Mouse (Mus musculus) midbrain, embryonic 12.5 days (tissue): ENCODE data around the gene Slc35b2. TPM values are rescaled to one million over a fixed set of nuclear protein-coding genes. Genes with fewer than 3 reads are reported as not detected.
A peak's percentile ranks its signal among the peaks of the same experiment; 100 is the strongest.

Experiments used
- ATAC-seq: fragments of 200-750 bp; cut with Nextera tagmentation; 2 replicates; pipeline ENCODE4 v1.8.0; 2017; ENCODE audit warnings: low read depth, moderate TSS enrichment, moderate library complexity; ENCODE audit not compliant: low FRiP score
- H3K27ac ChIP-seq: fragments of 300-500 bp; sonication (generic); replicated peaks from 2 replicates; pipeline ENCODE4 v1.5.1; 2016; ENCODE audit warnings: mild to moderate bottlenecking
- H3K27me3 ChIP-seq: fragments of 300-500 bp; sonication (generic); 2 replicates; pipeline ENCODE4 v1.6.1; 2016; ENCODE audit warnings: mild to moderate bottlenecking
- H3K36me3 ChIP-seq: fragments of 300-500 bp; sonication (generic); 2 replicates; pipeline ENCODE4 v1.6.1; 2016
- H3K4me1 ChIP-seq: fragments of 300-500 bp; sonication (generic); 2 replicates; pipeline ENCODE4 v1.6.1; 2016
- H3K4me2 ChIP-seq: fragments of 300-500 bp; sonication (generic); replicated peaks from 2 replicates; pipeline ENCODE4 v1.6.1; 2016; ENCODE audit warnings: mild to moderate bottlenecking, moderate library complexity
- H3K4me3 ChIP-seq: fragments of 300-500 bp; sonication (generic); 2 replicates; pipeline ENCODE4 v1.5.1; 2016; ENCODE audit warnings: mild to moderate bottlenecking
- H3K9ac ChIP-seq: fragments of 300-500 bp; sonication (generic); replicated peaks from 2 replicates; pipeline ENCODE4 v1.6.1; 2016; ENCODE audit warnings: mild to moderate bottlenecking, moderate library complexity
- H3K9me3 ChIP-seq: fragments of 300-500 bp; sonication (generic); 2 replicates; pipeline ENCODE4 v1.6.1; 2016; ENCODE audit warnings: mild to moderate bottlenecking
- WGBS: fragments of 180-500 bp; shearing (Covaris S2); methylation state at CpG from one replicate; pipeline ENCODE4 v1.1.7; 2016; 5-methylcytosine and 5-hydroxymethylcytosine counted together
- polyA plus RNA-seq: library from polyadenylated mRNA; unstranded; fragments of >200 nt; fragmentation: Nextera tagmentation; extraction: Ambion mirVana; gene quantifications from 2 replicates; pipeline ENCODE4 v1.2.1, GENCODE M21; 2016

Slc35b2 gene
- polyA plus RNA-seq, 1 experiment from 2014 or later, result 102 TPM

DNA sequence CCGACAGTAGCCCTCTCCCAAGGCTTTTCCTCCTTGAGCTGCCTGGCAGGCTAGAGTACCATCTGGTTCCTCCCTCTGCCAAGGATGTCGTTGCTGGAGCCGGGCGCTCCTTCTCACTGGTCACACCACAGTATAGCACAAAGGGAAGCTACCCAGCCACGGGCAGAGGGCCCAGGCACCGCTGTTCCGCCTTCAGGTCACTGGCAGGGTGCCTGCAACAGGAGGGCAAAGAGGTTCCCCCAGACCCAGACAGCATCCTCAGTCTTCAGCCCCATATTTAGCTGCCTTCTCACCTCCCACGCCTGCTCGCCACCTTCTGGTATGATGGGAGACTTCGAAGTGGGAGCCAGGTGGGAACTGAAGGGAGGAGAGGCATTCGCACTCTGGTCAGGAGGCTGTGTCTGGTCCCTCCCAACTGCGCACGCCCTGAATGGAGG is 33.3 kb upstream of the Slc35b2 start:
- H3K4me2 ChIP-seq, result no peak overlapping the region
- no peak overlapping the region for H3K27ac ChIP-seq
- WGBS, result 50% methylated on average over 13 of the region's 13 CpGs
- no peak overlapping the region for H3K9ac ChIP-seq
- H3K9me3 ChIP-seq, result no peaks in the 10 kb centered on the region
- peaks cover 61% of the 10 kb centered on the region for H3K27me3 ChIP-seq
- no peaks in the 10 kb centered on the region for H3K36me3 ChIP-seq
- no peaks in the 10 kb centered on the region for H3K4me1 ChIP-seq
- no peak for ATAC-seq
- H3K4me3 ChIP-seq, result no peak overlapping the region

DNA sequence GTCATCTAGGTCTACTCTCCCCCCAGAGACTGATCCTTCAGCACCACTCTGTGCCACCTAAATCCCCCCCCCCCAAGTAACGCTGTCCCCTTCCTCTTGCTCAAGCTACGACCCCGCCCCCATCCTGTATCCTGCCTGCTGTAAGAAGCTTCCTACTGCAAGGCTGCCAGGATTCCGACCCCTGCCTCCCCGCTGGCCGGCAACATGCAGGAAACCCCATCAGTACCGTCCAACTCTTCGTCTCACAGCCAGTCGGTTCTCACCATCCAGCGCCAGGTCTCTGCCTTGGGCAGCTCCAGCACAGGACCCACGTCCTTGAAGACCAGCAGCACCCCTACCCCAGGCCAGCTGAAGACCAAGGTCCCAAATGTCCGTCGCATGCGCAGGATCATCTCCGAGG is 30.8 kb upstream of the Slc35b2 start:
- 57% methylated on average over 15 of the region's 15 CpGs for WGBS
- Histone ChIP-seq H3K4me2 (no peak overlapping the region), H3K27ac (no peak overlapping the region), H3K4me1 (no peaks in the 10 kb centered on the region), H3K4me3 (no peak overlapping the region), H3K27me3 (peaks cover 72% of the 10 kb centered on the region), H3K9me3 (no peaks in the 10 kb centered on the region), H3K36me3 (no peaks in the 10 kb centered on the region), H3K9ac (no peak overlapping the region)
- no peak for ATAC-seq

DNA sequence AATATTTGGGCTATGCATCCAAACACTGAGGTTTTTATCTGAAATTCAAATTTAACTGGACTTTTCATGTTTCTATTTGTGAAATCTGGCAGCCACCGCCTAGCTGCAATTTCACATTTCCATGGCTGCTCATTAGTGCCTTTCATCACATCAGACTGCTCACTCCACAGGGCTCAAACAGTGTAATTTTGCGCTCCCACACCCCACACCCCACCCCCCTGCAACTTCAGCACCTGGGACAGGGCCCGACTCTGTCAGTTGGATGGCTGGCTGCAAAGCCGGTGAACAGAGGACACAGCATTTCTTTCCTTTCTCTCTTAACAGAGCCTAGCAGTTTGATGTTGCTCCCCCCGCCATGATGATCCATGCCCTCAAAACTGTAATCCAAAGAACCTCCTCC is 27.4 kb upstream of the Slc35b2 start:
- H3K9me3 ChIP-seq, result no peaks in the 10 kb centered on the region
- no peaks in the 10 kb centered on the region for H3K36me3 ChIP-seq
- H3K9ac ChIP-seq, result no peak overlapping the region
- H3K4me3 ChIP-seq, result no peak overlapping the region
- no peak overlapping the region for H3K27ac ChIP-seq
- H3K4me2 ChIP-seq, result no peak overlapping the region
- H3K27me3 ChIP-seq, result peaks cover 79% of the 10 kb centered on the region
- H3K4me1 ChIP-seq, result no peaks in the 10 kb centered on the region
- WGBS, result 18% methylated on average over 5 of the region's 5 CpGs
- ATAC-seq, result no peak

DNA sequence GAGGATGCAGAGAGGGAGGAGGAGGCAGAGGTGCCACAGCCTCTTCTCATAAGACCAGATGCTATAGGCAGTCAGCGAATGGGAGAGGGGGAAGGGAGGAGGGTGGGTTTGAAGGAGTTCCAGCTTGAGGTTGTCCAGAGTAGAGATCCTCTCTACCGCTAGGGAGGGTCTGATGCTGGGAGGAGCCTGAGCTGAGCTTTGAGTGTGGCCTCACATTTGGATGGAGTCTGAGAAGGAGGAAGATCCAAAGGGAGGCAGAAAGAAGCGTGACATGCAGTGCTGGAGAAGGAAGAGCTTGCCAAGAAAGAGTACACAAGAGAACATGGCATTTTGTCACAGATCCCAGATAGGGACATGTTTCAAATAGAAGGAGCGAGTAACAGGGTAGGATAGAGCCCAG is 25.3 kb upstream of the Slc35b2 start:
- WGBS, result 66% methylated on average over 4 of the region's 4 CpGs
- H3K9ac ChIP-seq, result no peak overlapping the region
- H3K27me3 ChIP-seq, result peaks cover 87% of the 10 kb centered on the region
- H3K9me3 ChIP-seq, result no peaks in the 10 kb centered on the region
- no peak overlapping the region for H3K4me3 ChIP-seq
- H3K36me3 ChIP-seq, result no peaks in the 10 kb centered on the region
- no peaks in the 10 kb centered on the region for H3K4me1 ChIP-seq
- no peak overlapping the region for H3K27ac ChIP-seq
- no peak overlapping the region for H3K4me2 ChIP-seq
- ATAC-seq, result no peak

DNA sequence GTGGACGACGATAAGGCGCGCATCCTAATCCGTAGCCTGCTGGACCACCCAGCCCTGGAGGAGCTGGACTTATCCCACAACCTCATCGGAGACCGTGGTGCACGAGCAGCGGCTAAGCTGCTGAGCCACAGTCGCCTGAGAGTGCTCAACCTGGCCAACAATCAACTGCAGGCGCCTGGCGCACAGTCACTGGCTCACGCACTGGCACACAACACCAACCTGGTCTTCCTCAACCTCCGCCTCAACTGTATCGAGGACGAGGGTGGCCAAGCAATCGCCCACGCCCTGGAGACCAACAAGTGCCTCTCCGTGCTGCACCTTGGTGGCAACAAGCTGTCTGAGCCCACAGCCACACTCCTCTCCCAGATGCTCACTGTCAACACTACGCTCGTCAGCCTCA is 24.0 kb upstream of the Slc35b2 start:
- no peak overlapping the region for H3K27ac ChIP-seq
- H3K4me3 ChIP-seq, result no peak overlapping the region
- peaks cover 90% of the 10 kb centered on the region for H3K27me3 ChIP-seq
- no peak overlapping the region for H3K9ac ChIP-seq
- H3K9me3 ChIP-seq, result no peaks in the 10 kb centered on the region
- H3K4me2 ChIP-seq, result no peak overlapping the region
- H3K36me3 ChIP-seq, result peaks cover 4% of the 10 kb centered on the region
- WGBS, result 81% methylated on average over 21 of the region's 21 CpGs
- ATAC-seq, result no peak
- peaks cover 11% of the 10 kb centered on the region for H3K4me1 ChIP-seq

DNA sequence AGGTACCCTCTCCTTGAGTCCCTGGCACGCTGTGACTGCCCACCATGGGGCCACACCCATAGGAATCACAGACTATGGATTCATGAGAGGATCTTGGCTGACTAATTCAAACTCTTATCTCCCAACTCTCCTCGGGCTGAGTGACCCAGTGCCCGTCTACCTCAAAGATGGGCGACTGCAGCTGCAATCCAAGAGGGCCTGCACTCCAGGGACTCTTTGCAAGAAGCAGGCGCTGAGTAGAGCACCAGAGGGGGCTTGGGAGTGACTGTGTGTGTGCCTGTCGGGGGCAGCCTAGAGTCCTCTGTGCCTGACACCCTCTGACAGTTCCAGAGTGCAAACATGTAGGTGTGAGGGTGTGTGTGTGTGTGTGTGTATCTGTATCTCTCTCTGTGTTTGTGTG is 21.5 kb upstream of the Slc35b2 start:
- H3K27me3 ChIP-seq, result peaks cover 90% of the 10 kb centered on the region
- WGBS, result 39% methylated on average over 6 of the region's 6 CpGs
- no peak overlapping the region for H3K4me2 ChIP-seq
- ATAC-seq, result no peak
- H3K4me1 ChIP-seq, result peaks cover 30% of the 10 kb centered on the region
- no peak overlapping the region for H3K27ac ChIP-seq
- H3K4me3 ChIP-seq, result no peak overlapping the region
- H3K9ac ChIP-seq, result no peak overlapping the region
- H3K36me3 ChIP-seq, result peaks cover 18% of the 10 kb centered on the region
- H3K9me3 ChIP-seq, result no peaks in the 10 kb centered on the region

DNA sequence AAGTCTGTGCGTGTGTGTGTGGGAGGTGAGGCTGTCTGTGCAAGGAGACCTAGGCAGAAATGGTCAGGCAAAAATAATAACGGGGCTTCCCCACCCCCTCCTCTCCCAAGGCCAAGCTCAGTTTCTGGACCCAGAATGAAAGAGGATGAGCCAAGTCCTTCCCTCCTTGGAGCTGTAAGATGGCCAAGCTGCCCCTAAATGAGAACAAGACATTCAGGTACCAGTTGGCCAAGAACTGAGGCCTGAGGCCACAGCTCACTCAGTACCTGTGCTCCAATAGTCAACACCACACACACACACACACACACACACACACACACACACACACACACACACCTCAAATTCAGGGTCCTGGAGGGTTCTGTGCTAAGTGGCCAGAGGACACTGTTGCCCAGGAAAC is 21.0 kb upstream of the Slc35b2 start:
- H3K27me3 ChIP-seq, result peaks cover 90% of the 10 kb centered on the region
- peaks cover 32% of the 10 kb centered on the region for H3K4me1 ChIP-seq
- H3K9ac ChIP-seq, result no peak overlapping the region
- H3K4me2 ChIP-seq, result no peak overlapping the region
- WGBS, result 75% methylated on average over 2 of the region's 2 CpGs
- no peak overlapping the region for H3K27ac ChIP-seq
- no peak overlapping the region for H3K4me3 ChIP-seq
- peaks cover 18% of the 10 kb centered on the region for H3K36me3 ChIP-seq
- no peak for ATAC-seq
- H3K9me3 ChIP-seq, result no peaks in the 10 kb centered on the region

DNA sequence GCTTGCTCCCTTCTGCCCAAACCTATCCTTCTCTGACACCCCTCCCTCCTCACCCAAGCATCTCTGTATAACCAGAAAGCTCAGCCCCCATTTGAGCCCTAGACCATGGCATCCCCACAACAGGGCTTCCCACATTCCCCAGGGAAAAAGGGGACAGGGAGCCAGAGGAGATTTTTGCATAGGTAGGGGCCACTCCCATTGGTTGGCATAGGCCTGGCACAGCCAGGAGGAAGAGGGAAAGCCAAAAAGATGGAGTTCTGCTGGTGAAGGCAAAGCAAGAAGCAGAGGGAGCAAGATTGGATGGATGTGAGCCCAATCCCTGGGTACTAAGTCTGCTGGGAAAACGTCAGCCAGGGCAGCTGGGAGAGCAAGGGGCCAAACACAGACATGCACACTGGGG is 20.6 kb upstream of the Slc35b2 start:
- peaks cover 36% of the 10 kb centered on the region for H3K4me1 ChIP-seq
- H3K9ac ChIP-seq, result no peak overlapping the region
- no peak overlapping the region for H3K27ac ChIP-seq
- H3K27me3 ChIP-seq, result peaks cover 90% of the 10 kb centered on the region
- ATAC-seq, result no peak
- 20% methylated on average over 1 of the region's 1 CpGs for WGBS
- peaks cover 18% of the 10 kb centered on the region for H3K36me3 ChIP-seq
- no peak overlapping the region for H3K4me3 ChIP-seq
- H3K4me2 ChIP-seq, result no peak overlapping the region
- no peaks in the 10 kb centered on the region for H3K9me3 ChIP-seq

DNA sequence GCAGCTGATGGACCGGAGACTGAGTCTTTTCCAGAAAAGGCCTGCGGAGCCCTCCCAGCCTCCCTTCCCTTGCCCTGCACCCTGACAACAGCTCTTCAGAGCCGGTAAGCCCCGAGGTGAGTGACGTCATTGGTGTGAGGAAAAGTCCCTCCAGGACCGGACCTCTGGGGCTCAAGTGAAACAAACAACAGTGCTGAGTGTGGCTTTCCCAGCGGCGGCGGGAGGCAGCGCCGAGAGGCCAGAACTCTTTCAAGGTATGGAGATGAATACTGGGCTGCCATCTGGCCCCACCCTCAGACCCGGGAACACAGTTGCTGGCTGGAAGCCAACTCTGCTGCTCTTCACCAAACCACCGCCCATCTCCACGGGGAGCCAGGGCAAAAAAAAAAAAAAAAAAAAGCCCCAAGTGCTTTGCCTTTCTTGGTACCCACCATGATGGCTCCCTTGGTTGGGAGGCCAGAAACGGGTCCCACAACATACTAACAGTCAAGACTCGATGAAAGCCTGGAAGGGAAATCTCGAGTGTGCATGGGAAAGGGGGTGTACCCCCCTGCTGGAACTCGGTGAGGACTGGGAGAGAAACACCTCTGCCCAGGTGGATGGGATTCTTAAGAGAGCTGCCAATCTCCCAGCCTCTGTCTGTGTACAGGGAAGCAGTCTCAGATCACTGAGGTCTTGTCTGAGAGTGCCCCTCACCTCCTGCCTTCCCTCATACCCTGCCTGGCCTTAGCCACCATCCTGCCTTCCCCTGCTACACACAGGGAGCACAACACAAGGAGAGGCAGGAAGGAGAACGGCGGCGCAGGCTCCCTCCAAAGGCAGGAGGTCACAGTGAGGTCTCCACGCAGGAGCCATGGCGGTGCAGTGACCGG is 19.4 kb upstream of the Slc35b2 start:
- peaks cover 40% of the 10 kb centered on the region for H3K4me1 ChIP-seq
- H3K4me3 ChIP-seq, result no peak overlapping the region
- peak overlapping the region; percentile 40 for H3K4me2 ChIP-seq
- no peak overlapping the region for H3K27ac ChIP-seq
- H3K27me3 ChIP-seq, result peaks cover 84% of the 10 kb centered on the region
- H3K36me3 ChIP-seq, result peaks cover 18% of the 10 kb centered on the region
- ATAC-seq, result no peak
- WGBS, result 4% methylated on average over 23 of the region's 24 CpGs
- H3K9me3 ChIP-seq, result no peaks in the 10 kb centered on the region
- peak overlapping the region; percentile 33; the same call in 1 of the 2 replicates for H3K9ac ChIP-seq

DNA sequence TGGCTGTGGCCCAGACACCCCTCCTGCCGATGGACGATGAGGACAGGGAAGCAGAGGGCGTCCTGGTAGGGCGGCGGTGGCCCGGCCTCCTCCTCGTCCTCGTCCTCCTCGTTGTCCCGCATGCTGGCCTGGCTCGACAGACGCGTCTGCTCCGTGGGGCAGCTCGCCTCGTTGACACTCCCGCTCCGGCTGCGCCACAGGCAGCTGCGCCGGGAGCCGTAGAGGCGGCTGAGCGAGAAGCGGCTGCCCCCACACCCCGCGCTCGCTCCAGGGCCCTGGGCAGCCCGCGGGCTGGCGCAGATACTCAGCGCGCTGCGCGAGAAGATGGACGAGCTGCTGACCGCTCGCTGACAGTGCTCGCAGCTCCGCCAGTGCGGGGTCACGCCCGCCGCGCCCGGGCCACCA is 18.8 kb upstream of the Slc35b2 start:
- 2% methylated on average over 42 of the region's 46 CpGs for WGBS
- no peak for ATAC-seq
- Histone ChIP-seq H3K27me3 (peaks cover 78% of the 10 kb centered on the region), H3K9ac (peak overlapping the region; percentile 33), H3K9me3 (no peaks in the 10 kb centered on the region), H3K27ac (no peak overlapping the region), H3K4me2 (peak overlapping the region; percentile 40), H3K36me3 (peaks cover 18% of the 10 kb centered on the region), H3K4me1 (peaks cover 43% of the 10 kb centered on the region), H3K4me3 (peak overlapping the region; percentile 19)

DNA sequence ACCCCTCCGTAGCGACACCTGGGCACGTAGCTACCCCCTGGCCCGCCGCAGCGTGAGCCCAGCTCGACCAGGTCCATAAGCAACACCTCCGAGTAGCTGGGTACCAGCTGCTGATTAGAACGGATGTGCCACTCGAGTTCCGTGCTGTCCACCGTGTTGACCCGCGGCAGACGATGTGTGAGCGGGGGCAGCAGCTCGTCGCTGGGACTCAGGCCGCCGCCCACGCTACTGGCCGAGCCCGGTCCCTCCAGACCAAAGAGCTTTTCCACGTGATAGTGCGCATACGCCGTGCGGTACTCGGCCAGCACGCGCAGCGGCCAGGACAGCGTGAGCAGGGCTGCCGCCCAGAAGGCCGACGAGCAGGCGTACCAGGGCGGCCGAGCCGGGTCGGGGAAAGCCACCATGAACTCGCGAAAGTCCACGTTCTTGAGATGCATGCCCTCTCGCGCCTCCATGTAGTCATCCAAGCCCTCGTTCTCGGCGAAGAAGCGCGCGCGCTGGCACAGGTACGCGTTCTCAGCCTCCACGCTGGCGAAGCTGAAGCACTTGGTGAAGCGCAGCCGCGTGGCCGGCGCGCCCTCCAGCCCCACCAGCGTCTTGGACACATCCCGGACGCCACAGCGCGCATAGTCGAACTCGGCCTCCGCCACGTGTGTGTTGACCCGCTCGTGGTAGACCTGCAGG is 18.3 kb upstream of the Slc35b2 start:
- ATAC-seq, result no peak
- H3K9me3 ChIP-seq, result no peaks in the 10 kb centered on the region
- H3K36me3 ChIP-seq, result peaks cover 18% of the 10 kb centered on the region
- peak overlapping the region; percentile 40 for H3K4me2 ChIP-seq
- peaks cover 48% of the 10 kb centered on the region for H3K4me1 ChIP-seq
- peak overlapping the region; percentile 19 for H3K4me3 ChIP-seq
- 7% methylated on average over 74 of the region's 74 CpGs for WGBS
- H3K27me3 ChIP-seq, result peaks cover 75% of the 10 kb centered on the region
- H3K9ac ChIP-seq, result peak overlapping the region; percentile 33
- no peak overlapping the region for H3K27ac ChIP-seq

DNA sequence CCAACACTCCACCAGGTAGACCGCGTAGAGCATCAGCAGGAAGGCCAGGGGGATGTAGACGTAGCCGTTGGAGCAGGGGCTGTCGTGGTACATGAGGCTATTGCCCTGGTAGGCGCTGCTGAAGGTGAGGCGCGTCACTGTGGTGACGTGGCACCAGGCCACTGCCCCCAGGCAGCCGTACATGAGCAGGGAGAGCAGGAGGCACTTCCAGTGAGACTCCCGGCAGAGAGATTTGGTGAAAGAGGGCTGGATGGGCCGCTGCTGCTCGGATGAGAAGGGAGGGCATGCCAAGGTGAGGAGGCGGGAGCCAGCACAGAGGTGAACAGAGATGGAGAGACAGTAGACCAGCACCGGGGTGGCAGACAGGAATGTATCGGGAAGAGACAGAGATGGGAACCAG is 16.7 kb upstream of the Slc35b2 start:
- Histone ChIP-seq H3K27ac (no peak overlapping the region), H3K4me2 (no peak overlapping the region), H3K4me3 (no peak overlapping the region), H3K36me3 (peaks cover 18% of the 10 kb centered on the region), H3K4me1 (peaks cover 61% of the 10 kb centered on the region), H3K9ac (0 out of 2 replicates have a peak overlapping the region, but pooled peaks have one; percentile 4), H3K27me3 (peaks cover 73% of the 10 kb centered on the region), H3K9me3 (no peaks in the 10 kb centered on the region)
- ATAC-seq, result no peak
- WGBS, result 71% methylated on average over 16 of the region's 16 CpGs
